Mouse (Mus musculus) CH12.LX (cell line): ENCODE data around the gene Ptgr1. TPM values are rescaled to one million over a fixed set of nuclear protein-coding genes. Genes with fewer than 3 reads are reported as not detected.
A peak's percentile ranks its signal among the peaks of the same experiment; 100 is the strongest.

ENCODE experiments used
- DNase-seq: peaks from one replicate; pipeline ENCODE4 v3.0.0-alpha.2; 2013; ENCODE audit errors: extremely low read depth
- H3K27ac ChIP-seq: 2 replicates; pipeline ENCODE4 v1.5.1; 2012; ENCODE audit warnings: low read depth, mild to moderate bottlenecking, control low read depth, moderate library complexity; ENCODE audit not compliant: insufficient read depth
- H3K27me3 ChIP-seq: replicated peaks from 2 replicates; pipeline ENCODE3; 2012; ENCODE audit warnings: inconsistent platforms
- H3K36me3 ChIP-seq, 2 experiments: replicated peaks in 1 of 2; 2 replicates each; pipeline versions ENCODE3 to v1.6.1; 2012; ENCODE audit warnings: inconsistent platforms in 1 of 2, low read length in 1 of 2, mild to moderate bottlenecking in 1 of 2, mixed read lengths in 1 of 2, moderate library complexity in 1 of 2; ENCODE audit not compliant: control insufficient read depth in 1 of 2, insufficient read depth in 1 of 2
- H3K4me1 ChIP-seq, 2 experiments: 2 replicates each; pipeline ENCODE4 v1.6.1; 2012; ENCODE audit warnings: inconsistent platforms in 1 of 2, moderate library complexity in 1 of 2; ENCODE audit not compliant: insufficient read depth in 2 of 2, control insufficient read depth in 1 of 2
- H3K4me2 ChIP-seq: 2 replicates; pipeline ENCODE4 v1.6.1; 2012; ENCODE audit warnings: low read depth, mild to moderate bottlenecking, control low read depth; ENCODE audit not compliant: poor library complexity, insufficient read depth, severe bottlenecking
- H3K4me3 ChIP-seq, 3 experiments: fragments of 150-350 bp in 1 of 3; sonication (generic) in 1 of 3; replicated peaks in 1 of 3; 2 replicates each; pipeline versions ENCODE3 to v1.5.1; 2011 to 2012; ENCODE audit warnings: low read depth in 2 of 3, low read length in 2 of 3, mild to moderate bottlenecking in 2 of 3, moderate library complexity in 2 of 3, control low read depth in 1 of 3, improper control_type of control experiment in 1 of 3, inconsistent platforms in 1 of 3, mixed read lengths in 1 of 3; ENCODE audit not compliant: poor library complexity in 1 of 3
- H3K79me2 ChIP-seq: replicated peaks from 2 replicates; pipeline ENCODE4 v1.6.1; 2012; ENCODE audit warnings: mild to moderate bottlenecking, moderate library complexity; ENCODE audit not compliant: control insufficient read depth, poor library complexity, insufficient read depth, severe bottlenecking; ENCODE audit errors: extremely low read depth
- H3K9ac ChIP-seq: 2 replicates; pipeline ENCODE4 v1.6.1; 2012; ENCODE audit warnings: low read depth, mild to moderate bottlenecking, control low read depth, moderate library complexity; ENCODE audit not compliant: insufficient read depth
- H3K9me3 ChIP-seq: replicated peaks from 2 replicates; pipeline ENCODE3; 2012; ENCODE audit warnings: low read length, inconsistent platforms, mixed read lengths
- CHD2 ChIP-seq: IDR thresholded peaks from 2 replicates; pipeline ENCODE4 v1.6.1; 2011; ENCODE audit warnings: low read length, improper control_type of control experiment
- CTCF ChIP-seq, 2 experiments: IDR thresholded peaks in 1 of 2; conservative IDR thresholded peaks in 1 of 2; 2 replicates each; pipeline ENCODE4 v1.5.1; 2011 to 2012; ENCODE audit warnings: low read depth in 2 of 2, low read length in 2 of 2, improper control_type of control experiment in 1 of 2, inconsistent platforms in 1 of 2, mild to moderate bottlenecking in 1 of 2, moderate library complexity in 1 of 2
- ETS1 ChIP-seq: conservative IDR thresholded peaks from 2 replicates; pipeline ENCODE4 v1.6.1; 2012; ENCODE audit warnings: low read depth, mild to moderate bottlenecking, inconsistent platforms, low read length, improper control_type of control experiment, moderate library complexity
- GABPA ChIP-seq: IDR thresholded peaks from 2 replicates; pipeline ENCODE4 v1.6.1; 2012; ENCODE audit warnings: low read depth, low read length, improper control_type of control experiment, inconsistent platforms; ENCODE audit not compliant: insufficient replicate concordance
- HCFC1 ChIP-seq: IDR thresholded peaks from 2 replicates; pipeline ENCODE4 v1.6.1; 2012; ENCODE audit warnings: low read depth, mild to moderate bottlenecking, inconsistent platforms, low read length, improper control_type of control experiment
- IRF4 ChIP-seq: IDR thresholded peaks from 2 replicates; pipeline ENCODE4 v1.6.1; 2014; ENCODE audit warnings: low read depth, mild to moderate bottlenecking, inconsistent platforms, low read length, improper control_type of control experiment
- JUND ChIP-seq: conservative IDR thresholded peaks from 2 replicates; pipeline ENCODE4 v1.6.1; 2011; ENCODE audit warnings: low read depth, low read length, improper control_type of control experiment
- KAT2A ChIP-seq: IDR thresholded peaks from 2 replicates; pipeline ENCODE4 v1.6.1; 2012; ENCODE audit warnings: low read length, improper control_type of control experiment, inconsistent platforms; ENCODE audit not compliant: insufficient replicate concordance
- MAFK ChIP-seq: IDR thresholded peaks from 2 replicates; pipeline ENCODE4 v1.6.1; 2011; ENCODE audit warnings: low read length, improper control_type of control experiment; ENCODE audit not compliant: insufficient replicate concordance
- MAX ChIP-seq: IDR thresholded peaks from 2 replicates; pipeline ENCODE4 v1.6.1; 2011; ENCODE audit warnings: low read length, improper control_type of control experiment
- MEF2A ChIP-seq: IDR thresholded peaks from 2 replicates; pipeline ENCODE4 v1.6.1; 2014; ENCODE audit warnings: low read depth, mild to moderate bottlenecking, inconsistent platforms, low read length, improper control_type of control experiment, borderline replicate concordance
- MXI1 ChIP-seq: IDR thresholded peaks from 2 replicates; pipeline ENCODE4 v1.6.1; 2011; ENCODE audit warnings: mild to moderate bottlenecking, low read depth, low read length, improper control_type of control experiment
- NELFE ChIP-seq: IDR thresholded peaks from 2 replicates; pipeline ENCODE4 v1.6.1; 2011; ENCODE audit warnings: low read depth, low read length, improper control_type of control experiment
- NRF1 ChIP-seq: IDR thresholded peaks from 2 replicates; pipeline ENCODE4 v1.6.1; 2014; ENCODE audit warnings: low read depth, mild to moderate bottlenecking, inconsistent platforms, low read length, improper control_type of control experiment, moderate library complexity
- PAX5 ChIP-seq: IDR thresholded peaks from 2 replicates; pipeline ENCODE4 v1.6.1; 2012; ENCODE audit warnings: low read length, inconsistent platforms, mixed read lengths
- POLR2AphosphoS2 ChIP-seq: IDR thresholded peaks from 2 replicates; pipeline ENCODE4 v1.6.1; 2011; ENCODE audit warnings: low read depth, low read length, improper control_type of control experiment
- RAD21 ChIP-seq: IDR thresholded peaks from 2 replicates; pipeline ENCODE4 v1.6.1; 2011; ENCODE audit warnings: low read depth, mild to moderate bottlenecking, low read length, improper control_type of control experiment, moderate library complexity
- SIN3A ChIP-seq: IDR thresholded peaks from 2 replicates; pipeline ENCODE4 v1.6.1; 2012; ENCODE audit warnings: low read length, improper control_type of control experiment, inconsistent platforms
- SMC3 ChIP-seq: IDR thresholded peaks from 2 replicates; pipeline ENCODE4 v1.6.1; 2011; ENCODE audit warnings: low read depth, low read length, improper control_type of control experiment
- UBTF ChIP-seq: IDR thresholded peaks from 2 replicates; pipeline ENCODE4 v1.6.1; 2012; ENCODE audit warnings: low read depth, mild to moderate bottlenecking, inconsistent platforms, low read length, improper control_type of control experiment, moderate library complexity
- USF1 ChIP-seq: IDR thresholded peaks from 2 replicates; pipeline ENCODE4 v1.6.1; 2014; ENCODE audit warnings: low read depth, mild to moderate bottlenecking, inconsistent platforms, low read length, improper control_type of control experiment
- USF2 ChIP-seq: conservative IDR thresholded peaks from 2 replicates; pipeline ENCODE4 v1.6.1; 2011; ENCODE audit warnings: low read depth, low read length, improper control_type of control experiment
- ZC3H11A ChIP-seq: IDR thresholded peaks from 2 replicates; pipeline ENCODE4 v1.6.1; 2012; ENCODE audit warnings: low read depth, mild to moderate bottlenecking, inconsistent platforms, low read length, improper control_type of control experiment
- ZKSCAN1 ChIP-seq: IDR thresholded peaks from 2 replicates; pipeline ENCODE4 v1.6.1; 2012; ENCODE audit warnings: low read depth, inconsistent platforms, low read length, improper control_type of control experiment, borderline replicate concordance
- ZMIZ1 ChIP-seq: IDR thresholded peaks from 2 replicates; pipeline ENCODE4 v1.6.1; 2012; ENCODE audit warnings: low read depth, mild to moderate bottlenecking, inconsistent platforms, low read length, improper control_type of control experiment
- ZNF384 ChIP-seq: IDR thresholded peaks from 2 replicates; pipeline ENCODE4 v1.6.1; 2012; ENCODE audit warnings: low read depth, low read length, improper control_type of control experiment, inconsistent platforms
- dilution Hi-C: fragments of 300-500 bp; cut with MboI; formaldehyde crosslinking; loops from 2 replicates; pipeline ENCODE4 v1.14.3; 2020; ENCODE audit warnings: low sequenced_read_pairs; ENCODE audit not compliant: extremely low pct_unique_long_range_greater_than_20kb, extremely low pct_ligation_motif_present
- in situ Hi-C: fragments of 300-500 bp; cut with MboI; formaldehyde crosslinking; loops from 3 replicates; pipeline ENCODE4 v1.14.3; 2019; ENCODE audit warnings: low sequenced_read_pairs, low pct_ligation_motif_present, low pct_unique_long_range_greater_than_20kb, mixed read lengths
- polyA plus RNA-seq: library from polyadenylated mRNA; unstranded; fragments of >175 nt; gene quantifications from 2 replicates; pipeline ENCODE4 v1.2.1, GENCODE M21; 2012; ENCODE audit warnings: low read depth; ENCODE audit not compliant: insufficient read length
- total RNA-seq, 2 experiments: library from RNA; depleted of rRNA; stranded (reverse); fragments of 300-350 nt in 1 of 2; fragments of >200 nt in 1 of 2; gene quantifications; 2 replicates each; pipeline ENCODE4 v1.2.3; 2012 to 2014

The Ptgr1 gene
- total and polyA plus RNA-seq, 3 experiments = 2.4 to 7.2 (median 4.0) TPM

GRCm38 (mm10) chr4:58985157-58985648 lies 1.7 kb downstream of the Ptgr1 start (continued):
- peak; percentile 74 to 97 for TF ChIP-seq CTCF (conservative IDR thresholded peaks at IDR 0.05 in 1 of 2, IDR thresholded peaks at IDR 0.05 in 1 of 2; ENCODE audit: low read depth in 2 of 2, low read length in 2 of 2)
- TF ChIP-seq SMC3 = peak; percentile 80
- peak; percentile 90 for TF ChIP-seq RAD21
- no peak for TF ChIP-seq UBTF
- TF ChIP-seq IRF4 = no peak
- TF ChIP-seq MAX = peak; percentile 46
- TF ChIP-seq JUND = no peak
- TF ChIP-seq KAT2A = no peak
- TF ChIP-seq, all 38 proteins: peak for 8

GRCm38 (mm10) chr4:58982806-58983205 lies 4.1 kb downstream of the Ptgr1 start:
- dilution Hi-C loops = no loop called here
- H3K27ac ChIP-seq = no peak overlapping the region
- H3K9ac ChIP-seq = no peak overlapping the region
- in situ Hi-C loops = no loop called here
- H3K79me2 ChIP-seq = no peaks in the 10 kb centered on the region
- no peaks in the 10 kb centered on the region for H3K27me3 ChIP-seq
- DNase-seq = no peak
- H3K4me2 ChIP-seq = no peak overlapping the region
- no peak overlapping the region for H3K4me3 ChIP-seq
- H3K9me3 ChIP-seq = no peaks in the 10 kb centered on the region
- H3K4me1 ChIP-seq = peaks cover 2 to 14% of the 10 kb centered on the region in 2 experiments; a peak in 3 of 4 replicates
- no peaks in the 10 kb centered on the region for H3K36me3 ChIP-seq
- no peak for TF ChIP-seq POLR2AphosphoS2
- no peak for TF ChIP-seq ETS1
- TF ChIP-seq CTCF (conservative IDR thresholded peaks at IDR 0.05 in 1 of 2, IDR thresholded peaks at IDR 0.05 in 1 of 2; ENCODE audit: low read depth in 2 of 2, low read length in 2 of 2) = no peak
- no peak for TF ChIP-seq KAT2A
- TF ChIP-seq MAX = no peak
- TF ChIP-seq UBTF = no peak
- no peak for TF ChIP-seq PAX5
- TF ChIP-seq RAD21 = no peak
- TF ChIP-seq MEF2A = no peak
- no peak for TF ChIP-seq SMC3
- TF ChIP-seq MAFK = no peak
- no peak for TF ChIP-seq GABPA
- no peak for TF ChIP-seq ZNF384
- TF ChIP-seq ZC3H11A = no peak

- H3K79me2 ChIP-seq = no peaks in the 10 kb centered on the region
- no peak overlapping the region for H3K9ac ChIP-seq
- H3K4me3 ChIP-seq = no peak overlapping the region
- TF ChIP-seq SIN3A = no peak
- TF ChIP-seq GABPA = no peak
- TF ChIP-seq NELFE = no peak
- no peak for TF ChIP-seq USF2
- TF ChIP-seq HCFC1 = no peak
- TF ChIP-seq USF1 = no peak
- TF ChIP-seq ZKSCAN1 = no peak
- no peak for TF ChIP-seq IRF4
- no peak for TF ChIP-seq CHD2
- no peak for TF ChIP-seq NRF1
- no peak for TF ChIP-seq JUND
- no peak for TF ChIP-seq MXI1
- TF ChIP-seq KAT2A = no peak
- TF ChIP-seq SMC3 = no peak
- TF ChIP-seq ZNF384 = no peak
- no peak for TF ChIP-seq ZMIZ1
- no peaks in the 10 kb centered on the region for H3K27me3 ChIP-seq
- H3K27ac ChIP-seq = no peak overlapping the region
- H3K36me3 ChIP-seq = no peaks in the 10 kb centered on the region
- dilution Hi-C loops = no loop called here
- no peaks in the 10 kb centered on the region for H3K9me3 ChIP-seq
- no peak overlapping the region for H3K4me2 ChIP-seq
- no peak for DNase-seq
- in situ Hi-C loops = no loop called here
- H3K4me1 ChIP-seq = peaks cover 2 to 4% of the 10 kb centered on the region in 2 experiments; a peak in 3 of 4 replicates
Observed at GRCm38 (mm10) chr4:58981421-58981820, 5.5 kb downstream of the Ptgr1 start.
